Mouse (Mus musculus): Measurements from ENCODE around the gene Ces2a.

Gene Ces2a

DNA sequence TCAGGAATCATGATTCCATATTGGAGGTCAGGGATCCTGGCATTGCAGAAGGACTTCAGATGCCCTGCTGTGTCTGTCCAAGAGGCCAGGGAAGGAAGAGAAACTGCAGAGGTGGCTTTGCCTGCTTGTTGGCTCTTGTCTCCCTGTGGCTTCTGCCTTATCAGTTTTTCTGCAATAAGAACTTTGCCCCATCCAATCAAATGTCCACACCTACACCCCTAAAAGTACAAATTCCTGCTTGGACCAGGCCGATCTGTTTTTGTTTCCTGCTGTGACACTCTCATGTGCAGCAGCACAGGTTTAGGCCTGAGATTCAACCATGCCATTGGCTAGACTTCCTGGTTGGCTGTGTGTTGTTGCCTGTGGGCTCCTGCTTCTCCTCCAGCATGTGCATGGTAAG lies at the start of gene Ces2a:
TSS of gene Ces2a (plus strand) at position 251 of the 400 bp plus-strand sequence.
- DNase-seq (ENCODE audit: low read depth): no peak

DNA sequence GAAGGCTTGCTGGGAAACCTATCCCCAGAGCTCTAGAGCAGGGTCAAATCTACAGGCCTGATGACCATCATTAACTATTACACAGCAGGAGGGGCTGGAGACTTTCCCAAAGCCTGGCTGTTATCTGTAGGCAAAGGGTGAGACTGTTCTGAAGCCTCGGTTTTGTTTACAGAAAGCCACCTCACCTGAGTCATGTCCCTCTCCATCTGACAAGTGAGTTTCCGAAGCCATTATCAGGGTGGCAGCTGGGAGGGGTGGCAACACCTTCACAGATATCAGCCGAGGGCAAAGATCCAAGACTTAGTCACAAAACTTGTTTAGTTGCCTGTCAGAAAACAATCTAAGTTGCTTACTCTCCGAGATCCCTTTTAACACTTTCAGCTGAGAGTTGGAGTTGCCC lies 45.4 kb upstream of the Ces2a start:
- DNase-seq (ENCODE audit: low read depth): no peak

DNA sequence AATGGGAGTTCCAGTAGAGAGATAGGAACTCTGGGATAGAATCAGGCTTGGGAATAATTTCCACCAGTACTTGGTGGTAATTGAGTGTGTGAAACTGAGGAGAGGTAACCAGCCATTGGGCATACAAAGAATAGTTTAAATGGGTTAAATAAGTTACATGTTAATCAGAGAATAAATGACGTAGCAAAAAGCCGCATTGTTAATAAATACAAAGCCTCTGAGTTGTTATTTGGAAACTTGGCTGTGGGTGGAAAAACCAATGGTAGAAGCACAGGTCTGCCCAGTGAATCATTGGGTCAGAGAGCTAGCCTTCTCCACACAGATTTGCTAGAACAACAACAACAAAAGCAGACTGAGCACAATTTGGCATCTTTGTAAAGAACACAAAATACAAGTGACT lies 35.2 kb upstream of the Ces2a start:
- no peak for DNase-seq (ENCODE audit: low read depth)

DNA sequence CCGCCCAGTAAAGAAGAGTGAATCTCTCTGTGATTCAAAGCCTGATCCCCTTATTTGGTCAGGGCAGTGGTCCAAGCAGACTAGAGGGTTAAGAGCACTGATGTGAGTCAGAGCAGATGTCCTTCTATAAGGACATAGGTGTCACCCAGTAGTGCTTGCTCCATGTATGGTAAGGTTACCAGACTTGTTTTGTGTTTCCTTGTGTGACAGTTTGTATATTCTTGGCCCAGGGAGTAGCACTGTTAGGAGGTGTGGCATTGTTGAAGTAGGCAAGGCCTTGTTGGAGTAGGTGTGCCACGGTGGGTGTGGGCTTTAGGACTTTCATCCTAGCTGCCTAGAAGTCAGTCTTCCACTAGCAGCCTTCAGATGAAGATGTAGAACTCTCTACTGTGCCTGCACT lies 31.9 kb upstream of the Ces2a start:
- no peak for DNase-seq (ENCODE audit: low read depth)

DNA sequence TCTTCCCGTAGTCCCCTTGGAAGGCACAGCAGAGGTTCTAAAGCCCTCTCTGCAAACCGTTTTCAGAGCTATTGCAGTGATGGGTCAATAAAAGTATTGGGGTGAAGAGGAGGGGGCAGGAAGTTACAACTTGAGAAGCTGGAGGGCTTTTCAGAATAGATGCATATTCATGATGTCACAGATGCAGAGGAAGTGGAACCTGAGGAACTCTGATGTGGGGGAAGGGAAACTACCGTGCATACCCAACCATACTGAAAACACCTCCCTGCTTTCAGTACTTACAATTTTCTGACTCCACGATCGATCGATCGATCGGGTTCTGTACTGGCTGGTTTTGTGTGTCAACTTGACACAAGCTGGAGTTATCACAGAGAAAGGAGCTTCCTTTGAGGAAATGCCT lies 12.6 kb upstream of the Ces2a start:
- no peak for DNase-seq (ENCODE audit: low read depth)

DNA sequence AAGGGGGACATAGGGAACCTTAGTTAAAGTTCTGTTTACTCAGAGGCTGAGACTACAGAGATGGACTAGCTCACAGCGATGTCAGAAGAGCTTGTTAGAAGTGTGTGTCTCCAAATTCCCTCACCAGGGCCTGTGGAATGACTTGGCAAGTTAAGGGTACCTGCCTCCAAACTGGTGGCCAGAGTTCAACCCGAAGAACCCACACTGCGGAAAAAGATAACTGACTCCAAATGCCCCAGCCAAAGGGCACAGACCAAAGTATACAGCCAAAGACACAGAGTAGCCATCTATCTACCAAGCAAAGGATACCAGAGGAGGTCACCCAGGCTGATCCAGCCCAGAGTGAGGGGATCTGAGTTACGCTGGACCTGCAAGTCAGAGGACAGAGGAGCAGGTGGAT lies 2.4 kb upstream of the Ces2a start:
- no peak for DNase-seq (ENCODE audit: low read depth)

DNA sequence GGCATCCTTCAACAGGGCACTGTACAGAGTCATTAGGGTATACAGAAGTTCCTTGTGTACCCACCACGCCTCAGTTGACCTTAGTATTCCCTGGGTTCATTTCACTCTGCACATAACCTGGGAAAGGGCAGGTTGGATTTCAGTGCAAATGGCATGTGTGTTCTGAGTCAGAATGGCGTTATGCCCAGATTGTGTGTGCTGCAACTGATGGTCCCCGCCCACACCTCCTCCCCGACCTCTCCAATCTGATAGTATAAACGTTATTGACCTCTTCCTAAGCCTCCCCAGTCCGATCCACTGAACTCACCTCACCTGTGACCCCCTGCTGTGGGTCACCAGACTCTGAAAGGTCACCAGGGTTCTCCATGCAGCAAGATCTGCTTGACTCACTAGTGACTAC lies 1.8 kb upstream of the Ces2a start:
- DNase-seq (ENCODE audit: low read depth): peak; percentile 55

DNA sequence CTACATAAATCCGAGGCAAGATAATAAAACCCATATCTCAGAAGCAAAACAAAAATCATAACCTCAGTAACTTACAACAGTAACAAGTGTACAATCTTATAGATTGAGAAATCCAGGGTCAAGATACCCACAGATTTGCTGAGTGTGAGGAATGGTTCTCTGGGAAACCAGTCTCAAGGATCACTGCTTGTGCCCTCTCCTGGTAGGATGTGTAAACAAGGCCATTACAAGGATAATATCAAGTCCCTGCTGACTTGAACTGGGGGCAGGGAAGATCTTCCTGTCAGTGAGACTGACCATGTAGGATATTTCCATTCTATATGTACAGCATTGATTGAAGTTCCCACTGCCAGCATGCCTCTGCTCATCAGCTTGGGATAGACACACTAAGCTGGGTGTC lies 8.2 kb downstream of the Ces2a start:
- peak; percentile 8 for DNase-seq (ENCODE audit: low read depth)

DNA sequence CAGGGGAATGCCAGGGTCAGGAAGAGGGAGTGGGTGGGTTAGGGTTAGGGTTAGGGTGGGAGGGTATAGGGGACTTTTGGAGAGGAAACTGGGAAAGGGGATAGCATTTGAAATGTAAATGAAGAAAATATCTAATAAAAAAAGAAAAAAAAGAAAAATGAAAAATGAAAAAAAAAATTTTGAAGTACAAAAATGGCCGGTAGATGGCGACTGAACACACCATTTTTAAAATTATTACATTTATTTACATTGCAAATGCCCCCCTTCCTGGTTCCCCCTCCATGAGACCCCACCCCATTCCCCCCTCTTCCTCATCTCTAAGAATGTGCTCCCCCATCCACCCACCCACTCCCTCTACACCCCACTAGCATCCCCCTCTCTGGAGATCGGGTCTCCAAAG lies 9.6 kb downstream of the Ces2a start:
- peak; percentile 10 for DNase-seq (ENCODE audit: low read depth)

DNA sequence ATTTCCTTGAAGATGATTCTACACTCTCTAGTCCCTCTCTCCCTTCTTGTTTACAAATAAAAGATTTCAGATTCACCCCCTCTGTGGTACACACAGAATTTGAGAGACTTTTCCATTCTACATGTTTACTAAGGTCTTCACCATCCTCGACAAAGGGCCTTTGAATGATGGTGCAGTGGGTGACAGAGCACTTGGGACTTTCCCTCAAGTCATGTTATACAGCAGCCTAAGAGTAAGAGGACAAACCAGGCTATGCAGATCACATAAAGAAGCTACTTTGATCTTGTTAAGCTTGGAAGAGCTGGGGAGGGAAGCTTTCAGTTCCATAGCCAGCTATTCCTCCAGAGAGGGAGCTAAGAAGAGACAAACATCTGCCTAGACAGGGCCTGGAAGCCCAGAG lies 19.0 kb downstream of the Ces2a start:
- no peak for DNase-seq (ENCODE audit: low read depth)

DNA sequence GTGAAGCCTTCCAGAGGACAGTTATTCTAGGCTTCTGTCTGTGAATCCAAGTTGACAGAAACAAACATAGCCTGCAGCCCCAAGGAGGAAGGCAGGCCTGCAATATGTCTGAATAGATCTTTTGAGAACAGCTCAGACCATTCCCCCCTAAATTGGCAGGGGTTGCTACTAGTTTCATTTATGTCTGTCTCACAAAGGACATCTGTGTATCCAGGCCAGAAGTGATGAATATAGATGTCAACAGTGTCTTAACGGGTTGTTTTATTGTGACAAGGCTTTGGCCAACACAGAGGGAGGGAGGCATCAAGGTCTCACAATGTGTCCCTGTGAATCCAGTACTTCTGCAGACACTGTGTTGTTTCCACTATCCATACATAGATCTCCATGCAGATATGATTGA lies 23.8 kb downstream of the Ces2a start:
- no peak for DNase-seq (ENCODE audit: low read depth)

DNA sequence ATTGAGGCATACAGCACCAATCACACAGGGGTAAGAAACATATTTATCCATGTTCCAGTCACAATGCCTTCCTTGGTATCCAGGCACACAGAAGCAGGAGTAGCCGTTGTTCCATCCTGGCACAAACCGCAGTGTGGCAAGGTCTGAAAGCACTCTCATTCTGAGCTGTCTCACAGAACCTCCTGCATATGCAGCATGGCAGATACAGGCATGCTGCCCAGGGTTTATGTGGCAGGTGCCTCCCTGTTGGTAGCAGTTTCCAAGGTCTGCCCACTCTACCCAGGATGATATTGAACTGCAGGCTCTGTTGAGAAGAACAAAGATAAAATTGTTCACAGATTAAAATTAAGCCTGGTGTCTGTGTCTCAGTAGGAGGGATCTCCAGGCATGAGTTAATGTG lies 24.4 kb downstream of the Ces2a start:
- DNase-seq (ENCODE audit: low read depth): no peak

DNA sequence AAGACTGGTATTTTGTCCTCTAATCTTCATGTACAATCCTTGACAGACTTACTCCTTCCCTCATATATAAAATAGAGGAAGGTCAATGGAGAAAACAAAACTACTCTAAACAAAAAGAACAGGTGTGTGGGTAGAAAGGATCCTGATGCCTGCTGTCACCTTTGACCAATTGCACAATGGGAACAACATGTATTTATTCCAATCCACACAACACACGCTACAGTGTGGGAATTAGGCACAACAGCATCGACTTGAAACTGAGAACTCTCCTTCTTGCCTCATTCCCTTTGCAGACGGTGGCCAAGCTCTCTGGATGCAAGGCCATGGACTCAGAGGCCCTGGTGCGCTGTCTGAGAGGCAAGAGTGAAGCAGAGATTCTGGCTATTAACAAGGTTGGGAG lies 27.3 kb downstream of the Ces2a start:
- no peak for DNase-seq (ENCODE audit: low read depth)

DNA sequence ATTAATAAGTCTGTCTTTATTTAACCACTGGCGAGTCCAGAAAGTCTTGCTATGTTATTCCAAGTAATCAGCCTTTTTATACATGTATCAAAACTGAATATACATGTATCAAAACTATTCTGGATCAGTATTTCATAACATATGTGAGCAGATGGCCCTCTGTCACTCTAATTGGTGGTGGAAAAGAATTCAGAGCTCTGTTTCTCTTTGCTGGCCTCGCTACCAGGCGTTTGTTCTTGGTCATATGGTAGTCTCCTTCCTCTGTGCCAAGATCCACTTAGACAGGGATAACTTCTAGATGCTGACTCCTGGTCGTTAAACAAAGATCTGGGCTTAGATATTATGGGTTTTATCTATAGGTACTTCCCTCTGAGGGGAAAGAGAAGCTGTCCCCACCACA lies 32.7 kb downstream of the Ces2a start:
- no peak for DNase-seq (ENCODE audit: low read depth)

DNA sequence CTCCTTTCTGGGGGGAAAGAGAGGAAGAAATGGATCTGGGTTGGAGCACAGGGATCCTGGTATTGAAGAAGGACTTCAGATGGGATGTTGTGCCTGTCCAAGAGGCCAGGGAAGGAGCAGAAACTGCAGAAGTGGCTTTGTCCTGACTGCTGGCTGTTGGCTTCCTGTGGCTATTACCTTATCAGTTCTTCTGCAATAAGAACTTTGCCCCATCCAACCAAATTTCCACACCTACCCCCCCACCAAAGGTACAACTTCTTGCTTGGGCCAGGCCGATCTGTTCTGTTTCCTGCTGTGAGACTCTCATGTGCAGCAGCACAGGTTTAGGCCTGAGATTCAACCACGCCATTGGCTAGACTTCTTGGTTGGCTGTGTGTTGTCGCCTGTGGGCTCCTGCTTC lies 36.6 kb downstream of the Ces2a start:
- no peak for DNase-seq (ENCODE audit: low read depth)

DNA sequence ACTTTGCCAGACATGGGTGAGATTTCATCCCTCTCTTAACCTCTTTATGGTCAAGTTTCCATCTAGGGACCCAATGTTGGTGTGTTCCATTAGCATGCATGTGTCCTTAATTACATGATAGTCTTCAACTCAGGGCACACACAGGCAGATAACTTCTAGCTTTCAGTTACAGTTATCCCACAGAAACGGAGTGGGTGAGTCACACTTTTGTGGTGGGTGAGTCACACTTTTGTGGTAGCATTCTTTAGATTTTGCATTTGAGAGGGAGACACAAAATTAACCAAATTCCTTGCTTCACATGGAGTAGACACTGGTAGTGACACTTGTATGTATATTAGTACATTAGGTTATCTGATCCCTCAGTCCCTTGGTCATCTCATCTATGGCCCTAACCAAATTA lies 53.2 kb downstream of the Ces2a start:
- DNase-seq (ENCODE audit: low read depth): peak; percentile 59

DNA sequence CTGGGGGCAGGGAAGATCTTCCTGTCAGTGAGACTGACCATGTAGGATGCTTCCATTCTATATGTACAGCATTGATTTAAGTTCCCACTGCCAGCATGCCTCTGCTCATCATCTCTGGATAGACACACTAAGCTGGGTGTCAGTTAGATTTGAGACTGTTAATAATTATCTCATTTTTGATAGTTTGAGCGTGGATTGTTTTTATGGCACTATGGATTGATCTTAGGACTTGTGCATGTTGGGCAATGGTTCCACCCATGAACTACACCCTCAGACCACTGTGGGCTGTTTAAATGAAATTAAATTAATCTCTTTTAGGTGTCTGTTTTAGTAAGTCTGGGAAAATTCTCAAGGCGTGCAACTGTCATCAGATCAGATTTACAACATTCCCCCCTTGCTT lies 55.1 kb downstream of the Ces2a start:
- no peak for DNase-seq (ENCODE audit: low read depth)

DNA sequence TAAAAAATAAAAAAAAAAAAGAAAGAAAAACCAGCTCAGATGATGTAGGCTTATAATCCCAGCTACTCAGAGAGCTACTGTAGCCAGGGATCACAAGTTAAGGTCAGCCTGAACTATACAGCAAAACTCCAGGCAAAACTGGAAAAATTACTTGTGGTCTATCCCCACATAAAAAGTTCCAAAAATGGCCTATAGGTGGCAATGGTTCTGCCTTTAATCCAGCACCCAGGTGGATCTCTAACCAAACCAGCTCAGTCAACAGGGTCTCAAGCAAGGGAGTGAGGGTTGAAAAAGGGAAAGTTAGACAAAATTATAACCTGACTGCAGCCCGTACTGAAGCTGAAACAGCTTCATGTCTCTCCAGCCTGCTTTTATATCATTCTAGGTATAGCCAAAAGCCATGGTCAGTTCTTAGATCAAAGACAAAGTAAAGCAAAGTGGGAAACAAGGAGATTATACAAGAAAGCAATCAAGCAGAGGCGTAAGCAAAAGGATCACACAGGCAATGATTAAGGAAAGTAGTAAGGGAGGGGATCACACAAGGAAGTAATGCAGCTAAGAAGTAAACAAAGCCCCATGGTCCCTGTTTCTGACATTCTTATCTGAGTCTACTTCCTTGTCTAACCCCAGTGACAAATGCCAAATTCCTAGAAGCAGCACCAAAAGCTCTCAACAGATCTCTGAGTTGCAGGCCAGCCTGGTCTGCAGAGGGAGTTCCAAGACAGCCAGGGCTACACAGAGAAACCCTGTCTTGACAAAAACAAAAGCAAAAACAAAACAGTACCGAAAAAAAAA lies 56.3 kb downstream of the Ces2a start:
- peak; percentile 25 for DNase-seq (ENCODE audit: low read depth)

All from NIH3T3 (cell line).